Mouse (Mus musculus) lung, postnatal 0 days (tissue): Measurements from ENCODE around the gene Ubtf.

ENCODE experiments used
- CTCF ChIP-seq: IDR thresholded peaks from 2 replicates; pipeline ENCODE4 v1.5.1; 2016; ENCODE audit warnings: antibody characterized with exemption, mild to moderate bottlenecking
- EP300 ChIP-seq: IDR thresholded peaks from 2 replicates; pipeline ENCODE4 v1.6.1; 2016; ENCODE audit warnings: antibody characterized with exemption, mild to moderate bottlenecking, control low read depth

DNA sequence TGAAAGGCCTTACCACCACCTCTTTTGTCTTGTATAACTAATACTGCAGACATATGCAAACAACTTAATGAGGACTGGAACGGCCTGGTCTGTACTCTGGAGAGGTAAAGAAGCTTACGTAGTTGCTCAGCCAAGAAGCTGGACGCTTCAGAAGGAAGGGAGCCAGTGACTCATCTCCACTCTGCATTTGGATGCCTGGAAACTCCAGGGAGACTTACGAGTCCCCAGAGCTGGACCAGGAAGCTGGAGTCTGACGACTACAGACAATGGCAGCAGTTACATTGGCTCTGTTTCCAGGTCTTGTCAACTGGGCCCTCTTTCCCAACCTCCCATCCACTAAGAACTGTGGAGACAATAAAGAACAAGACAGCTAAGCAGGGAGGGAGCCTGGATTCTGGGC lies 7.7 kb upstream of the Ubtf start:
- TF ChIP-seq CTCF, result no peak
- no peak for TF ChIP-seq EP300
